Mouse (Mus musculus) limb, embryonic 11.5 days (tissue): ENCODE data around the gene 4931406C07Rik. TPM values are rescaled to one million over a fixed set of nuclear protein-coding genes. Genes with fewer than 3 reads are reported as not detected.
"Not testable (repeated sequence)": the region's sequence is repeated elsewhere in the genome, so short reads cannot be mapped to it uniquely, and the experiment has no call there.

Experiments
- ATAC-seq: fragments of 200-750 bp; cut with Nextera tagmentation; 2 replicates; pipeline ENCODE4 v1.8.0; 2017; ENCODE audit warnings: low read depth; ENCODE audit not compliant: insufficient number of reproducible peaks, low FRiP score, low TSS enrichment
- DNase-seq: peaks from one replicate; pipeline ENCODE4 v3.0.0-alpha.2; 2015; ENCODE audit warnings: low spot score
- H3K27ac ChIP-seq: fragments of 300-500 bp; sonication (generic); replicated peaks from 2 replicates; pipeline ENCODE4 v1.5.1; 2014; ENCODE audit warnings: low read depth, mild to moderate bottlenecking, low read length
- H3K27me3 ChIP-seq: fragments of 300-500 bp; sonication (generic); 2 replicates; pipeline ENCODE4 v1.6.1; 2014; ENCODE audit warnings: mild to moderate bottlenecking, low read length, mixed read lengths; ENCODE audit not compliant: control insufficient read depth, insufficient read depth
- H3K36me3 ChIP-seq: fragments of 300-500 bp; sonication (generic); 2 replicates; pipeline ENCODE4 v1.6.1; 2014; ENCODE audit warnings: mild to moderate bottlenecking, low read length, moderate library complexity, mixed read lengths; ENCODE audit not compliant: control insufficient read depth, insufficient read depth
- H3K4me1 ChIP-seq: fragments of 300-500 bp; sonication (generic); 2 replicates; pipeline ENCODE4 v1.6.1; 2014; ENCODE audit warnings: low read length, mixed read lengths; ENCODE audit not compliant: control insufficient read depth, insufficient read depth
- H3K4me2 ChIP-seq: fragments of 300-500 bp; sonication (generic); 2 replicates; pipeline ENCODE4 v1.6.1; 2014; ENCODE audit warnings: low read depth, mild to moderate bottlenecking, moderate library complexity; ENCODE audit not compliant: severe bottlenecking
- H3K4me3 ChIP-seq: fragments of 300-500 bp; sonication (generic); 2 replicates; pipeline ENCODE4 v1.5.1; 2014; ENCODE audit warnings: low read depth, low read length
- H3K9ac ChIP-seq: fragments of 300-500 bp; sonication (generic); 2 replicates; pipeline ENCODE4 v1.6.1; 2014; ENCODE audit warnings: mild to moderate bottlenecking, low read length
- H3K9me3 ChIP-seq: fragments of 300-500 bp; sonication (generic); 2 replicates; pipeline ENCODE4 v1.6.1; 2016; ENCODE audit warnings: low read length; ENCODE audit not compliant: control insufficient read depth
- WGBS: fragments of 180-500 bp; shearing (Covaris S2); extraction: QIAGEN DNeasy Blood & Tissue Kit; methylation state at CpG from one replicate; pipeline ENCODE4 v1.1.7; 2014; 5-methylcytosine and 5-hydroxymethylcytosine counted together
- polyA plus RNA-seq: library from polyadenylated mRNA; unstranded; fragments of >200 nt; fragmentation: Nextera tagmentation; extraction: Ambion mirVana; gene quantifications from 2 replicates; pipeline ENCODE4 v1.2.1, GENCODE M21; 2014

The 4931406C07Rik gene
- polyA plus RNA-seq: 6.6 and 7.5 TPM in 2 replicates

DNA sequence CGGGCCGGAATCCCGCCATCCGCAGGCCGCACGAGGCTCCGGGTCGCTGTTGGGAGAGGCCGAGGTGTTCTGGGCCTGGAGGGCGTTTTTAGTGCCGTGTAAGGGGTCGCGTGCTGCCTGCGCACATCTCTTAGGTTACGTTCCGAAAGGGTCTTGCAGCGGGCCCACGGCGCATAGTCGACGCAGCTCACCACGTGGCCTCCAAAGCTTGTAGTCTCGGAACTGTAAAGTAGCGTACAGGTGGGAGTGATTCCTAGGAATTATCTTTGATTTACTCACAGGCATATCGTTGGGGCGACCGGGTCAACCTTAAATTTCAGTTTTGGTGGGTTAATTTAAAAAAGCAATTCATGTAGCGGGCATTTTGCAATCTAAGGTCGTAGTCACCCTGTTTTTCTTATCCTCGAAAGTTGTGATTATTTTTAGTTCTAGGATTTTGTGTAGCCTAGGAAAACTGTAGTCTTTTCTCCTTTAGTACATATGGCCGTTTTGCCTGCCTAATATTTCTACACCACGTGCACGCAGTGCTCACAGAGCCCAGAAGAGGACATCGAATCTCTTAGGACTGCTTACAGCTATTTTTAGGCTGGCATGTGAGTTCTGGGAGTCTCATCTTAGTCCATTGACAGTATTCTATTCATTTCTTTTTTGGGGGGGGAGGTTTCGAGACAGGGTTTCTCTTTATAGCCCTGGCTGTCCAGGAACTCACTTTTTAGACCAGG is at the start of gene 4931406C07Rik:
TSS of gene 4931406C07Rik (minus strand) at position 51 of the 722 bp plus-strand sequence.
- Histone ChIP-seq H3K4me1 (peaks cover 9% of the 10 kb centered on the region), H3K4me3 (peak within 1 kb of the TSS; percentile 75), H3K9ac (peak within 1 kb of the TSS; percentile 98), H3K27ac (peak within 1 kb of the TSS; percentile 92), H3K9me3 (no peaks in the 10 kb centered on the region), H3K4me2 (peak within 1 kb of the TSS; percentile 68), H3K27me3 (no peaks in the 10 kb centered on the region), H3K36me3 (peaks cover 13% of the 10 kb centered on the region)
- DNase-seq (no peak), ATAC-seq (peak; percentile 87)
- WGBS: 1% methylated on average over 35 of the region's 35 CpGs

DNA sequence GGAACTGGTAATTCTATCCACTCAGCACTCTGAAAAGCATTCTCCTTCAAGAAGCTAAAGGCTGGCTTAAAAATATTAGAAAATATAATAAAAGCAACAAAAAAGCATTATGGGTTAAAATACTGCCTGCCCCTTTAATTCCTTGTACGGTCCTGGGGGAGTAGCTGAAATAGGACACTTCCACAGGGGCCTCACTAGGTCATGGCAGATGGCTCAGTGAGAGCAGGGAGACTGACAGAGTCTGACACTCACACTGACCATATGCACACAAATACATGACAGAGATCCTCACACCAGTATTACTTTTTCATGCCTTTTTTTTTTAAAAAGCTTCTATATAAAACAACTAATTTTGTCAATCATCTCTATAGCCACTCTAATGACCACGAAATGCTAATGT is 43.7 kb upstream of the 4931406C07Rik start:
- no peaks in the 10 kb centered on the region for H3K27me3 ChIP-seq
- ATAC-seq: no peak
- H3K36me3 ChIP-seq: peaks cover 9% of the 10 kb centered on the region; the same call in 1 of the 2 replicates
- H3K4me2 ChIP-seq: no peak overlapping the region
- no peak overlapping the region for H3K9ac ChIP-seq
- no peak overlapping the region for H3K4me3 ChIP-seq
- 77% methylated on average over 2 of the region's 2 CpGs for WGBS
- H3K27ac ChIP-seq: no peak overlapping the region
- H3K4me1 ChIP-seq: no peaks in the 10 kb centered on the region
- no peaks in the 10 kb centered on the region for H3K9me3 ChIP-seq
- DNase-seq: no peak

DNA sequence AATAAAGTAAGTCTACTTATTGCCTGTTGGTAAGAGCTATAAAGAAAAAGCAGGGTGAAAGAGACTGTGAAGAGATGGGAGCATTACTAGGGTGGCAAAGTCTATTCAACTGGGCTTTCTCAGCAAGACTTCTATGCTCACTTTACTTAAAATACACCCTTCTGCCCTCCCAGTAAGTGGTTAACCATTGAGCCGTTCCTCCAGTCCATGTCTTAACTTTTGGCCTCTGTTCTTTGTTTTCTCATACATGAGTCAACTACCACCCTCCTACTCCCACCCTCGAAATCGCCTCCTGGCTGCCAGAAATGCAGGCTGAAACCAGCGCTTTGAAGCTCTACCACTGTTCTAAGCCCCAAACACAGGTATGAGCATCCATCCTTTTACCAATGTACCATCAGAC is 31.5 kb upstream of the 4931406C07Rik start:
- ATAC-seq (no peak), DNase-seq (no peak)
- Histone ChIP-seq H3K4me1 (no peaks in the 10 kb centered on the region), H3K9ac (no peak overlapping the region), H3K27me3 (no peaks in the 10 kb centered on the region), H3K27ac (no peak overlapping the region), H3K4me3 (no peak overlapping the region), H3K4me2 (no peak overlapping the region), H3K9me3 (no peaks in the 10 kb centered on the region), H3K36me3 (peaks cover 22% of the 10 kb centered on the region)
- 98% methylated on average over 4 of the region's 4 CpGs for WGBS

DNA sequence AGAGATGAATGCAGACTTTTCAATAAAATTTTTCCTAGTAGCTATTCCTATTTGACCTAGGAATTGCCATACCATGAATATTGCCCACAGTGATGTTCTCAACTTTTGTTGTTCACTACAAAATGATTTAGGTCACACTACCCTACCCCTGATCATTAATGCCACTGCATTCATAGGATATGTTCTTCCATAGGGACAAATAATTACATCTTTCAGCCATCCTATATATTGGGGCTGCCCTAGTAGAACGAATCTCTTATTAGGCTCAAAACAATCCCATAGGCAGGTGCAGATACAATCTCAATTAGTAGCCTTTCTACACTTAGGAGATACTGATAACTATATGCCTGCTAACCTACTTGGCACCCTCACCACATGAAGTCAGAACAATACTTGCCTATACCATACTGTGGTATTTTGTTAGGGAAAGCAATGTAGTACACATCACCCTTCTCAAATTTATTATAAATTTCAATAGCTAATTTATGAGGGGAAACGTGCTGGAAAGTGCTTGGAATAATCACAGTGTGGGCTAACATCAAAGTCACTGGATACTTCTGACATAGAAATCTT is 12.0 kb upstream of the 4931406C07Rik start:
- Histone ChIP-seq H3K36me3 (peaks cover 29% of the 10 kb centered on the region), H3K27me3 (no peaks in the 10 kb centered on the region), H3K4me1 (no peaks in the 10 kb centered on the region), H3K27ac (no peak overlapping the region), H3K9me3 (no peaks in the 10 kb centered on the region), H3K4me2 (no peak overlapping the region), H3K4me3 (no peak overlapping the region), H3K9ac (no peak overlapping the region)
- DNase-seq: no peak
- 80% methylated on average over 2 of the region's 2 CpGs for WGBS
- ATAC-seq: no peak

DNA sequence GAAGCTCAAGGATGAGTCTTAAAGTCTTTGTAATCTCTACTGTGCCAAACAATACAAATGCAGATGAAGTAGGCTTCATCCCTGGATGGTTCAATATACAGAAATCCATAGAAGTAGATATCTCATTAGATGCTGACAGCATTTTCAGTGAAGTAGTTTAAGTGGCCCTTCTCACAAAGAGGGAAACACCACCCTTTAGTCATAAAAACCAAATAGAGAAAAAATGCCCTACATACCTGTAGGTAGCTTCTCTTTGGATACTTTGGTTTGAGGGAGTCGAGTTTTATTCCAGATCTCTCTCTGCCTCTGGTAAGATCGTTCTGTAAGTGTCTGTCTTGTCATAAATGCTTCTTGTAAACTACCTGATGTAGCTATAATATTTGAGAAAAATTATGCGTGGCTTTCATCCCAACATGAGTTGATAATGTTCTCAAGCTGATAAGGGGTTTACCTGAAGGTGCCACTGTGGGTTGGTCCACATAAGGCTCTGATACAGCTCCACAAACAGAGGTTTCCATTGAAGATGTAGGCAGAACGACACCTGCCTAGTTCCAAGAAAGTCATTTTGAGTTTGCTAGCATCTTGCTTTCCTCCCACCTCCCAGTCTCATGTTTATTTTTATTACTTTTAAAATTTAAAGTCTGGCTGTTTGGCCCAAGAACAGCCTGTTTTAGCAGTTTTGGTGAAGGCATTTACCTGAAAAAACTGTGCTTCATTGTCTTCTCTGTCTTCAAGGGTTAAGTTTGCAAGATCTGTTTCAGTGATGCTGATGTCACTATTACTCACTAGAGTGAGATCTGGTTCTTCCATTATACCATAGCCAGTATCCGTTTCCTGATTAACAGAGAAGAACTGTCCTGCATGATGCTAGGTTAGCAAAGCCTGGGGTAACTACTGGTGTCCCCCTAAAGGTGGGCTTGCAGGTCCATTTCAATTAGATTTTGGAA is 11.2 kb upstream of the 4931406C07Rik start:
- peaks cover 30% of the 10 kb centered on the region for H3K36me3 ChIP-seq
- no peak for DNase-seq
- no peaks in the 10 kb centered on the region for H3K4me1 ChIP-seq
- H3K4me2 ChIP-seq: no peak overlapping the region
- no peak overlapping the region for H3K27ac ChIP-seq
- H3K27me3 ChIP-seq: no peaks in the 10 kb centered on the region
- no peaks in the 10 kb centered on the region for H3K9me3 ChIP-seq
- 59% methylated on average over 5 of the region's 5 CpGs for WGBS
- H3K9ac ChIP-seq: no peak overlapping the region
- H3K4me3 ChIP-seq: no peak overlapping the region
- ATAC-seq: no peak

DNA sequence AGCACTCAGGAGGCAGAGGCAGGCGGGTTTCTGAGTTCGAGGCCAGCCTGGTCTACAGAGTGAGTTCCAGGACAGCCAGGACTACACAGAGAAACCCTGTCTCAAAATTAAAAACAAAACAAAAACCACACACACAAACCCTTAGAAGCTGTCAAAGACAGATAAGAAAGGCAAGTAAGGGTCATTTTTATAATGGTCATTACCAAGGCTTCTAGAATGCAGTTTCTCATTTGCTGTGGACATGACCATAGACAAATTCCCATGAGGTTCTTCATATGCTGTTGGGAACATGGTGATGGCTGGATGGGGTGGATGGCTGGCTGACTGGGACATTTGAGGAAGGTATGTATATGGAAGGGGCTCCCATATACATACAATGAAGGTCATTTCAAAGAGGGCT is 10.0 kb upstream of the 4931406C07Rik start:
- H3K27ac ChIP-seq, H3K9ac ChIP-seq, H3K4me2 ChIP-seq, DNase-seq, ATAC-seq, H3K27me3 ChIP-seq, H3K9me3 ChIP-seq, H3K4me1 ChIP-seq, H3K4me3 ChIP-seq: not testable (repeated sequence)
- WGBS: no CpG with 5 or more reads among the region's 2 CpGs
- H3K36me3 ChIP-seq: peaks cover 32% of the 10 kb centered on the region

DNA sequence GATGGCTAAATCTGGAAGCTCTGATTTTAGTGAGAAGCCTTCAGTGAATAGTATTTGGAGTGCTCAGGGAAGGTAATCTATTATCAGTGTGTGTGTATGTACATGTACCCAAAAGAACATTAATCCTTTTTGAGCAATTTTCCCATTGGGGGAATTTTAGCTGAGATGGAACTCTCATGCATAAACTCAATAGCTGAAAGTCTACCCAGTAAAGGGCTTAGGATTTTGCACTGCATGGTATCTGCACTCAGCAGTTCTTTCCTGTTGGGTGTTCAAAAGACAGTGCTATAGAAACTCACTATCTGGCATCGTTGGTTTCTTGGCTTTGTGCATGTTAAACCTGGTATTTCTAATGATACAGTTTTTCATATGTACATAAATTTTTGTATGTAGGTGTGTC is 8.4 kb upstream of the 4931406C07Rik start:
- no peaks in the 10 kb centered on the region for H3K9me3 ChIP-seq
- no peaks in the 10 kb centered on the region for H3K4me1 ChIP-seq
- no peak overlapping the region for H3K4me2 ChIP-seq
- H3K36me3 ChIP-seq: peaks cover 38% of the 10 kb centered on the region
- ATAC-seq (no peak), DNase-seq (no peak)
- no peaks in the 10 kb centered on the region for H3K27me3 ChIP-seq
- H3K4me3 ChIP-seq: no peak overlapping the region
- no peak overlapping the region for H3K27ac ChIP-seq
- WGBS: 97% methylated on average over 1 of the region's 1 CpGs
- no peak overlapping the region for H3K9ac ChIP-seq

DNA sequence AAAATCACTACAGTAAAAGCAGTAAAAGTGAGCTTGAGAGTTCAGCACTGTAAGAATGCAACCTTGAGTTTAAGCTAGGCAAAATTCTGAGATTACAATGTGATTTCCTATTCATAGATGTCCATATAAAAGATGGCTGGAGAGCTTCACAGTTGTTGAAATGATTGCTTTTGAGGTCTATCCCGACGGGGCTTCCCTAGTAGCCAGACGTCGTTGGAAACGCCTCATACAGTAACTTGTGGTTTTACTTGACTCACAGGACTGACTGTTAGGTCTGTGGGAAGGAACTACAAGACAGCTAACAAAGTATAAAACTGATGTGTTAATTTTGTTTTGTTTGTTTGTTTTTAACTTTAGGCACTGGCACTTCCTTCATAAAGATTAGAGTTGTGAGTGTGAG is 7.4 kb upstream of the 4931406C07Rik start:
- H3K9ac ChIP-seq: no peak overlapping the region
- H3K4me2 ChIP-seq: no peak overlapping the region
- H3K4me1 ChIP-seq: no peaks in the 10 kb centered on the region
- DNase-seq: no peak
- 94% methylated on average over 5 of the region's 5 CpGs for WGBS
- H3K9me3 ChIP-seq: no peaks in the 10 kb centered on the region
- peaks cover 45% of the 10 kb centered on the region for H3K36me3 ChIP-seq
- no peak overlapping the region for H3K4me3 ChIP-seq
- H3K27ac ChIP-seq: no peak overlapping the region
- H3K27me3 ChIP-seq: no peaks in the 10 kb centered on the region
- ATAC-seq: no peak
